Mouse (Mus musculus) limb, embryonic 13.5 days (tissue): ENCODE results near the gene Syne2. TPM values are rescaled to one million over a fixed set of nuclear protein-coding genes. Genes with fewer than 3 reads are reported as not detected.

Source experiments
- ATAC-seq: fragments of 200-750 bp; cut with Nextera tagmentation; 2 replicates; pipeline ENCODE4 v1.8.0; 2017; ENCODE audit warnings: low read depth, moderate number of reproducible peaks, moderate TSS enrichment; ENCODE audit not compliant: low FRiP score
- H3K27ac ChIP-seq: fragments of 300-500 bp; sonication (generic); 2 replicates; pipeline ENCODE4 v1.5.1; 2015; ENCODE audit warnings: inconsistent platforms, mild to moderate bottlenecking, moderate library complexity
- H3K27me3 ChIP-seq: fragments of 300-500 bp; sonication (generic); 2 replicates; pipeline ENCODE4 v1.6.1; 2015; ENCODE audit warnings: mild to moderate bottlenecking, inconsistent platforms
- H3K36me3 ChIP-seq: fragments of 300-500 bp; sonication (generic); 2 replicates; pipeline ENCODE4 v1.6.1; 2015; ENCODE audit warnings: inconsistent platforms, mild to moderate bottlenecking, moderate library complexity
- H3K4me1 ChIP-seq: fragments of 300-500 bp; sonication (generic); 2 replicates; pipeline ENCODE4 v1.6.1; 2015; ENCODE audit warnings: inconsistent platforms
- H3K4me2 ChIP-seq: fragments of 300-500 bp; sonication (generic); replicated peaks from 2 replicates; pipeline ENCODE4 v1.6.1; 2015; ENCODE audit warnings: inconsistent platforms, mild to moderate bottlenecking, moderate library complexity
- H3K4me3 ChIP-seq: fragments of 300-500 bp; sonication (generic); 2 replicates; pipeline ENCODE4 v1.5.1; 2015; ENCODE audit warnings: moderate library complexity, mild to moderate bottlenecking, inconsistent platforms
- H3K9ac ChIP-seq: fragments of 300-500 bp; sonication (generic); 2 replicates; pipeline ENCODE4 v1.6.1; 2015; ENCODE audit warnings: mild to moderate bottlenecking, inconsistent platforms
- H3K9me3 ChIP-seq: fragments of 300-500 bp; sonication (generic); 2 replicates; pipeline ENCODE4 v1.6.1; 2016; ENCODE audit warnings: inconsistent platforms
- WGBS: fragments of 180-500 bp; shearing (Covaris S2); methylation state at CpG from one replicate; pipeline ENCODE4 v1.1.7; 2015; 5-methylcytosine and 5-hydroxymethylcytosine counted together
- polyA plus RNA-seq: library from polyadenylated mRNA; unstranded; fragments of >200 nt; fragmentation: Nextera tagmentation; extraction: Ambion mirVana; gene quantifications from 2 replicates; pipeline ENCODE4 v1.2.1, GENCODE M21; 2015

Gene Syne2
- polyA plus RNA-seq, 1 experiment from 2014 or later, result 71.4 TPM

DNA sequence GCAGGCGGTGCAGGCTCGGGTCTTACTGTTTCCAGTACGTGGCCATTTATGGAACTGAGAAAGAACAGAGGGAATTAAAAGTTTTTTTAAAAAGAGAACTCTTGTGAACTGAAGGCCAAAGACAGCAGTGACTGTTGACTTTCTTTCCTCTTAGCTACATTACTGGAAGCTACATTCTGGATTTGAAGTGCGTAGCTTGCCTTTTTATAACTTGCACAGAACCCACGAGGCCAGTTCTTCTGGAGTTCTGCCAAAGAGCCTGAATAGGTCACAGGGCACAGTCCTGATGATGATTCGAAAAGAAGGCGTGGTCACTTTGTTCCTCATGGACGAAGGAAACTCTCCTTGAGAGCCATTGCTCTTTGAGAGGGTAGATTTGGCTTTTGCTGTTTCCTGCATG is 35.6 kb downstream of the Syne2 start:
- peaks cover 24% of the 10 kb centered on the region for H3K4me1 ChIP-seq
- no peaks in the 10 kb centered on the region for H3K36me3 ChIP-seq
- H3K4me3 ChIP-seq, result no peak overlapping the region
- H3K4me2 ChIP-seq, result peak overlapping the region; percentile 42
- 47% methylated on average over 8 of the region's 8 CpGs for WGBS
- peak overlapping the region; percentile 22; the same call in 1 of the 2 replicates for H3K27ac ChIP-seq
- H3K27me3 ChIP-seq, result no peaks in the 10 kb centered on the region
- no peaks in the 10 kb centered on the region for H3K9me3 ChIP-seq
- H3K9ac ChIP-seq, result no peak overlapping the region; the same call in 1 of the 2 replicates
- ATAC-seq, result no peak

DNA sequence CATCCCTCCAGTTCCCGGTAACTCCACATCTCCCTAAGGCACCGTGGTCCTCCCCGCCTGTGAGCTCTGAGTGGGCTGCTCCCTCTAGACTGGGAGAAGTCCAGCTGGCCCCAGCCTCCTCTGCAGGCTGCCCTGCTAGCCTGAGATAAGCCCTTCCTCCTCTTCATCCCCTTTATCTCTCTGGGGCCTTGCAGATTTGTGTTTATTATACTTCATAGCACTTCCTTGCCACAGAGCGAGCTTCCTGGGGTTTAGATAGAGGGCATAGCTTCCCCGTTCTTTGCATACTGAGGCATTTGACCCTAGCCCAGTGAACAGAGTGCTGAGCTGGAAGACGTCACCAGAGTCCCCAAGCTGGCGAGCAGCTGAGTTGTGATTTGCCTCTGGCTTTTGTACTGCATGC is 37.1 kb downstream of the Syne2 start:
- Histone ChIP-seq H3K4me1 (peaks cover 24% of the 10 kb centered on the region), H3K36me3 (no peaks in the 10 kb centered on the region), H3K9ac (no peak overlapping the region), H3K4me2 (no peak overlapping the region), H3K9me3 (no peaks in the 10 kb centered on the region), H3K4me3 (no peak overlapping the region), H3K27me3 (no peaks in the 10 kb centered on the region), H3K27ac (no peak overlapping the region)
- WGBS, result 63% methylated on average over 7 of the region's 7 CpGs
- ATAC-seq, result no peak

DNA sequence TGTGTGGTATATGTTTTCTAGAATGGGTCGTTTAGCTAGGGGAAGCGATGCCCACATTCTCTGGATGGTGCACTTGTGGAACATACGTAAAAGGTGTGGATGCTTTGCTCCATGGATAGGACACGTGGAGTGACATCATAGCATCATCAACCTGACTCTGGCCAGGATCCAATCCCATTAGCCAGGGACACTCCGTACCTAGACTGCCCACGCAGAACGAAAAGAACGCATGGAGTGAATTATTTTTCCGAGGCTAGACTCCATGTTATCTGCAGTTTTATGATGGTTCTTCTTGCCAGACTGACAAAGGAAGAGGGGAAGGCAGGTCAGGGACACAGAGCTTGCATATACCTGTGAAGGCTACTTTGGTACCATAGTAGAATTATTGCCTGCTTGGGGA is 37.7 kb downstream of the Syne2 start:
- no peaks in the 10 kb centered on the region for H3K36me3 ChIP-seq
- H3K9me3 ChIP-seq, result no peaks in the 10 kb centered on the region
- no peak overlapping the region for H3K4me3 ChIP-seq
- no peak overlapping the region for H3K4me2 ChIP-seq
- H3K9ac ChIP-seq, result no peak overlapping the region
- 89% methylated on average over 9 of the region's 9 CpGs for WGBS
- no peak for ATAC-seq
- peaks cover 24% of the 10 kb centered on the region for H3K4me1 ChIP-seq
- H3K27me3 ChIP-seq, result no peaks in the 10 kb centered on the region
- H3K27ac ChIP-seq, result no peak overlapping the region

DNA sequence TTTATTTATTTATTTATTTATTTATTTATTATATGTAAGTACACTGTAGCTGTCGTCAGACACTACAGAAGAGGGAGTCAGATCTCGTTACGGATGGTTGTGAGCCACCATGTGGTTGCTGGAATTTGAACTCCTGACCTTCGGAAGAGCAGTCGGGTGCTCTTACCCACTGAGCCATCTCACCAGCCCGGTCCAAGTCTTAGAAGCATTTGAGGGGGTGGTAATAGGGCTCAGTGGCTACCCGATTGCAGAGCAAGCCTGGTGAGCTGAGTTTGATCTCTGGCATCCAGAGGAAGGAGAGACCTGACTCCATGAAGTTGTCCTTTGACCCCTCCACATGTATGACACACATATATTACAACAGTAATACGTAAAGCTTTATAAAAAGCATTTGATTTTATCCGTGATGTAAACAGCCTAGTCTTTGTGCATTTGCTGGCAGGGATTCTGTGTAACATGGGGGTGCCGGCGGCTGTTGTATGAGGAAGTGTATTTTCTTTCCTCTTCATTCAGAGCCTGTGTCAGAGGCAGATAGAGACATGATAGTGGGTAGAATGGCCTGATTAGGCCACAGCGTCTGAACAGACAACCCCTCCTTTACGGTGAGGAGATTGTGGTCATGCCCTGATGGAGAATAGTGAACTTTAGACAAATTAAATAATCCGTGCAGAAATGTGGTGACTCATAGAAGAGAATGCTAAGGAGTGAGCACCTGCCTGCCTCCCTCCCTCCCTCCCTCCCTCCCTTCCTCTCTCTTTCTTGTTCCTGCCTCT is 38.3 kb downstream of the Syne2 start:
- Histone ChIP-seq H3K9ac (no peak overlapping the region), H3K4me3 (no peak overlapping the region), H3K9me3 (no peaks in the 10 kb centered on the region), H3K4me1 (peaks cover 24% of the 10 kb centered on the region), H3K4me2 (no peak overlapping the region), H3K27ac (no peak overlapping the region), H3K27me3 (no peaks in the 10 kb centered on the region), H3K36me3 (no peaks in the 10 kb centered on the region)
- 75% methylated on average over 14 of the region's 14 CpGs for WGBS
- no peak for ATAC-seq

DNA sequence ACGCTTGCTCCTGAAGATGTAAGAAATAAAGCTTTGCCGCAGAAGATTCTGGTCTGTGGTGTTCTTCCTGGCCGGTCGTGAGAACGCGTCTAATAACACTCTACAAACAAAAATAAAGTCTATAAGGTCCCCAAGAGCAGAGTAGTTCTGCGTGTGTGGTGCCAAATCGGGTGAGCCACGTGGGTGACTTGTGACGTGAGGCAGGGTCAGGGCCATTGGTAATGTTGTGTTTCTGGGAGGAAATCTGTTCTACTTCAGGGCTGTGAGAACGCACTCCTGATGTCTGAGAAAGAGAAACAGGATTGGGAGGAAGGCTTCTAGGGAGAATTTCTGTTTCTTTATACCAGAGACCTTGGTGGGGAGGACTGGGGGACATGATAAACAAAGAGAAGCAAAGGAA is 42.0 kb downstream of the Syne2 start:
- no peak for ATAC-seq
- Histone ChIP-seq H3K9me3 (no peaks in the 10 kb centered on the region), H3K4me3 (no peak overlapping the region), H3K4me1 (peaks cover 4% of the 10 kb centered on the region; the same call in 1 of the 2 replicates), H3K36me3 (no peaks in the 10 kb centered on the region), H3K27ac (no peak overlapping the region), H3K9ac (no peak overlapping the region), H3K4me2 (no peak overlapping the region), H3K27me3 (no peaks in the 10 kb centered on the region)
- 77% methylated on average over 11 of the region's 11 CpGs for WGBS

DNA sequence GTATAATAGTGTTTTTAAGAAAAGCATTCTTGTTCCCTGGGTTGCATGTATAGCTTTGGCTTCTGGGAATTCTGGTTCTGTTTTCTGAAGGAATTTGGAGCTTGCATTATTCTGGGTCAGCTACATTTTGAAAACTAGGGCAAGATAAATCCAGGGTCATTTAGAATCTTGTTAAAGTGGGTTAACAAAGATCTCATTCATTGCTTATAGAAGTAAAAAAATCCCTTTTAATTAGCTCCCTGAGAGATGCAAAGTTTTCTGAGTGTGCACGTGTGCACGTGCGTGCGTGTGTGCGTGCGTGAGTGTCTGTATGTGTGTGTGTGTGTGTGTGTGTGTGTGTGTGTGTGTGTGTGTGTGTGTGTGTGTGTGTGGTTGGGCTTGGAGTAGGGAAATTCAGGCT is 42.9 kb downstream of the Syne2 start:
- Histone ChIP-seq H3K4me2 (no peak overlapping the region), H3K36me3 (no peaks in the 10 kb centered on the region), H3K27me3 (no peaks in the 10 kb centered on the region), H3K9me3 (no peaks in the 10 kb centered on the region), H3K4me3 (no peak overlapping the region), H3K27ac (no peak overlapping the region), H3K9ac (no peak overlapping the region), H3K4me1 (no peaks in the 10 kb centered on the region)
- 76% methylated on average over 6 of the region's 6 CpGs for WGBS
- no peak for ATAC-seq

DNA sequence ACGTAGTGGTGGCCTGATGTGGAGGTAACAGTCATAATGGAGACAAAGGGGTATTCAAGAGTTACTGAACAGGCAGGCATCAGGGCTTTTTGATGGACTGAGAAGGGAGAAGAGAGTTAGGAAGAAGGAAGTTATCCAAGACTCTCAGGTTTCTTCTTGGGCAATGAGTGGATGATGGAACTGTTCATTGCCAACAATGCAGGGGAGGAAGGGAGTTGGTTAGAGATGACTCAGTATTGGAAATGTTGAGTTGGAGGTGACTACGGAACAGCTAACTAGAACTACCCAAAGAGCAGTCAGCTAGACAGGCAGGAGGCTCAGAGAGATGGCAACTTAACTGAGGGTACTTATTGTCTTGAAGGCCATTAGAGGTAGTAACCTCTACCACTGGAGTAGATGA is 47.2 kb downstream of the Syne2 start:
- H3K4me2 ChIP-seq, result no peak overlapping the region
- H3K4me3 ChIP-seq, result no peak overlapping the region
- no peak for ATAC-seq
- 85% methylated on average over 2 of the region's 2 CpGs for WGBS
- no peak overlapping the region for H3K27ac ChIP-seq
- H3K36me3 ChIP-seq, result no peaks in the 10 kb centered on the region
- H3K9ac ChIP-seq, result no peak overlapping the region
- no peaks in the 10 kb centered on the region for H3K9me3 ChIP-seq
- no peaks in the 10 kb centered on the region for H3K27me3 ChIP-seq
- peaks cover 22% of the 10 kb centered on the region for H3K4me1 ChIP-seq

DNA sequence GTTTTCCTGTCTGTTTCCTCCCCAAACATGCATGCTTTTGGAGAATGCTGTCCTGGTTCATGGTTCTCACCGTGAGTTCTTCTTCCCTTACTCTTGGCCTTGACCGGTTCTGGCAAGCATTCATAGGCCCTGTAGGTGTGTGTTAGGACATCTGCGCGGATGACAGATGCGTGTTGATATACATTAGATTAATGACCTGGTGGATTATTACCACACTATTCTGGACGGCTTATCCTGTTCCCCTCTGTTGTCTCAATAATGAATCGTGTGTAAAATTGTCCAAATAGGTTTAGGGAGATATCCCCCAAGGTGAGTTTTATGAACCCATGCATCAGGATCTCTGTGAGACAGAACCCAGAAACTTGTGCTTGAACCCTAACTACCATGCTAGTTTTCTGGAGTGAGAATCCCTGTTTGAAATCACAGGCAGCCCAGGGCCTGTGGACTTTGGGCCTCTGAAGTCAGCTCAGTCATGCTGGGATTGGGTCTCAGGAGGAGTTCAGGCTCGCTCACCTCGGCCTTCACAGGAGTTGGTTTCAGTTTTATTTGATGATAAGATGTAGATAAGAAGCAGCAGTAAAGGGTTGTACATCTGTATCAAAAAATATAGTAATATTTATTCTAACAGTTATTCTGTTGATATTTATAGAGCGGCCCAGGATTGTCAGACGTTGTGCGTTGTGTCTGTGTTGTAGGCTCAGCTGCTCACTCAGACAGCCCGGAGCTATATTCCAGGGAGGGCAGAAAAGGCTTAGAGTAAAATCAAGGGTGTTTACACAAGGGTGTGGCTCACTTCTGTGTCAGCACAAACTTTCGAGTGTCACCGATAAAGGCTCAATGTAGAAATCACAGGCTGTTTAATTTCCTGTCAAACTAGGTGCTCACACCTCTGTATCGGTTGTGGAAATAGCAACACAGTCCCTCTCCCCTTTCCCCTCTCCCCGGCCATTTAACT is 48.8 kb downstream of the Syne2 start:
- no peak overlapping the region for H3K27ac ChIP-seq
- no peaks in the 10 kb centered on the region for H3K9me3 ChIP-seq
- no peak overlapping the region for H3K9ac ChIP-seq
- ATAC-seq, result no peak
- H3K4me1 ChIP-seq, result peaks cover 22% of the 10 kb centered on the region
- WGBS, result 77% methylated on average over 17 of the region's 17 CpGs
- no peak overlapping the region for H3K4me3 ChIP-seq
- H3K4me2 ChIP-seq, result no peak overlapping the region
- H3K27me3 ChIP-seq, result no peaks in the 10 kb centered on the region
- no peaks in the 10 kb centered on the region for H3K36me3 ChIP-seq

DNA sequence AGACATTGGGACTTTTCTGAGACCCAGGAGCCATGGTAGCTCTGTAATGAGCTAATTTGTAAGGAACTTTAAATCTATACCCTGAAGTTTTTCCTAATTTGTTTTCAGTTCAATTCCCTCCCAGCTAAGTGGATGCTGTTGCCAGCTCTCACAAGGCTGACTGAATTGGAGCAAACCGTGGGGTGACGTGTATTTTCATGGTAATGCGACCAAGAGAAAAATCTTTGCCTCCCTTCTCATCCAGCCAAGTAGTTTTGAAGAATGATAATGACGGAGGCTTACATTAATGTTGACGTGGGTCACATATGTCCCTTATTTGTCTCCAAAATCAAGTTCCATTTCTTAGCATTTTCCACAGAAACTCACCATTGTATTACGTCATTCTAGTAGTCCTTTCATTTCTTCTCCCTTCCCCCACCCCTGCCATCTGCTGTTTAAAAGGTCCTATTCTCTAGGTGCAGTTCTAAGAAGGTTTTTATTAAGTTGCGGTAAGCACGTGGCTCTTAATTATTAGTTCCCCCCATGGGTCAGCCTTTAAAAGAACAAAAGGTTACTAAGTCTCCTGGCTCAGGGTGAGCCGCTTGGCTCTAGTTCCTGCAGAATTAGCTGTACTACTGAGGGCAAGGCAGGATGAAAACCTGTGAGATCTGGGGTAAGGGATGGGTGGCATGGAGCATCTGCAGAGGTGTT is 55.8 kb downstream of the Syne2 start:
- WGBS, result 30% methylated on average over 9 of the region's 9 CpGs
- H3K36me3 ChIP-seq, result no peaks in the 10 kb centered on the region
- H3K9ac ChIP-seq, result no peak overlapping the region

DNA sequence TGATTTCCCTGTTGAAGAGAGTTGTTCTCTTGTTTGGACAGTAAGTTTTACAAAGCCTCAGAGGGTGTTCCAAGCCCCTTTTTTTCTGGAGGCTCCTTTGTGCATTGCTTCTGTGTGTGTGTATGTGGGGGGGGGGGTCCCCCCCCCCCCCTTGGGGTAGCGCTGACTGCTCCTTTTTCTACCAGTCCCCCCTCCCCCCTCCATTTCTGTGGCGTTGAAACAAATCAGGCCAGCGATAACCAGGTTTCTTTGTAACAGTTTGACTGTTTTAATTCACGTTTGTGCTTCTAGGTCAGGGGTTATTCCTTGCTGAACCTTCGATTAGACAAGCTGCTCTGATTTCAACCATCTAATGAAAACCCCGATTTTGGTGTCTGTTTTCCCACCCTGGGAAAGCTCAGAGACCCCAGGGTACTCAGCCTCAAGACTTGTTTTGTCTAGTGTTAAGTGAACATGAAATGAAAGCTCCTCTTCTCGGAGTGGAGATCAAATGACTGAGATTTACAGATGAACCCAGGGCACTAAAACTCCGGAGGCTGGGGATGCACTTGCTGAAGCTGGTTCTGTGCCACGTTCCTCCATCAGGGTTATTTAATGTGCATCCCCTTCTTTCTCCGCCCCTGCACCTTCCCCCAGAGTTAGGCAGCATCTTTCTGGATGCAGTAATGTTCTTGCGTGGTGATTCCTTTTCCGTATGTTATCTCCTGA is 56.5 kb downstream of the Syne2 start:
- Histone ChIP-seq H3K4me1 (peaks cover 30% of the 10 kb centered on the region), H3K27me3 (no peaks in the 10 kb centered on the region), H3K9ac (no peak overlapping the region), H3K9me3 (no peaks in the 10 kb centered on the region), H3K4me3 (no peak overlapping the region), H3K4me2 (peak overlapping the region; percentile 45), H3K36me3 (peaks cover 1% of the 10 kb centered on the region; the same call in 1 of the 2 replicates), H3K27ac (peak overlapping the region; percentile 73)
- 25% methylated on average over 12 of the region's 12 CpGs for WGBS
- ATAC-seq, result no peak

More for the DNA sequence above, 55.8 kb downstream of the Syne2 start:
- Histone ChIP-seq H3K27ac (peak overlapping the region; percentile 73), H3K9me3 (no peaks in the 10 kb centered on the region), H3K4me3 (no peak overlapping the region), H3K4me2 (peak overlapping the region; percentile 45), H3K27me3 (no peaks in the 10 kb centered on the region), H3K4me1 (peaks cover 37% of the 10 kb centered on the region)
- peak; percentile 20 for ATAC-seq

DNA sequence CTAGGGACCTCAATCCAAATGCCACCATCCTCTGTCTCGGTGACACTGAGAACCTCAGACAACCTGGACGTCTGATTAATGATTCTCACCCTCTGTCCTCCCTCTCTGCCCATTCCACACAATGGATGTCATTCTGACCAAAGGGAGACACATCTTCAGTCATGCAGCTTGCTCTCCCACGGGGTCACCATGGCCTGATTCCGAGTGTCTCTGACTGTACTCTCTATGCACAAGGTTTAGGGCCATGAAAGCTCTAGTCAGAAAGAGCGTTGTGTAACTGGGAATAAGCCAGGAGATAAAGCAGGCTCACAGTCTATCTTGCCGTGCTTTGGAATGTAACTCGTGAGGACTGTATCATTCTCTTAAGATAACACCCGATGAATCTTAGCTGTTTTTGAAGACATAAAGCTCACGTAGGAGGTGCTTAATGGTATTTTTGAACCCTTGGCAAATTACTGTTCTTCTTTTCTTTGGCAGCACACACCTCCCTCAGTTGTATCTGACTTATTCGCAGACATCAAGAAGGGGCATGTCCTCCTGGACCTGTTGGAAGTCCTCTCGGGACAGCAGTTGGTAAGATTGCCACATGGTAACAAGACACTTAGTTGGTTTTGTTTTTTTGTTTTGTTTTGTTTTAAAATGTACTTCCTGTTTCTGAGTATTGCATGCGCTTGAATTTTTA is 61.8 kb downstream of the Syne2 start:
- H3K27ac ChIP-seq, result no peak overlapping the region
- 85% methylated on average over 12 of the region's 12 CpGs for WGBS
- peaks cover 6% of the 10 kb centered on the region for H3K4me1 ChIP-seq
- H3K4me3 ChIP-seq, result no peak overlapping the region
- no peak overlapping the region for H3K9ac ChIP-seq
- peaks cover 33% of the 10 kb centered on the region for H3K36me3 ChIP-seq
- no peak for ATAC-seq
- H3K4me2 ChIP-seq, result no peak overlapping the region
- H3K9me3 ChIP-seq, result no peaks in the 10 kb centered on the region
- no peaks in the 10 kb centered on the region for H3K27me3 ChIP-seq
